Mouse (Mus musculus): ENCODE data around the gene Zfp28. TPM values are rescaled to one million over a fixed set of nuclear protein-coding genes. Genes with fewer than 3 reads are reported as not detected.

Zfp28 gene
- 11.8 and 13.4 TPM in 2 replicates for polyA plus RNA-seq (2015; fragmentation: Nextera tagmentation; extraction: Ambion mirVana)

- peaks cover 8% of the 10 kb centered on the region; the same call in 1 of the 2 replicates for H3K36me3 ChIP-seq (ENCODE audit: control insufficient read depth, insufficient read depth, low read length)
- ATAC-seq: peak; percentile 94
- no peaks in the 10 kb centered on the region for H3K9me3 ChIP-seq (ENCODE audit: control insufficient read depth, low read length)
- H3K4me1 ChIP-seq (ENCODE audit: control insufficient read depth, insufficient read depth, low read depth, low read length): peaks cover 6% of the 10 kb centered on the region
- under 1% methylated on average over 23 of the region's 28 CpGs for WGBS
- H3K27me3 ChIP-seq (replicated peaks; ENCODE audit: control insufficient read depth, insufficient read depth, low read length): no peaks in the 10 kb centered on the region
- H3K9ac ChIP-seq (ENCODE audit: low read depth, low read length): peak within 1 kb of the TSS; percentile 76
- H3K4me3 ChIP-seq (ENCODE audit: low read length): peak within 1 kb of the TSS; percentile 63
- peak within 1 kb of the TSS; percentile 78 for H3K4me2 ChIP-seq (ENCODE audit: low read length)
- peak within 1 kb of the TSS; percentile 45; the same call in 1 of the 2 replicates for H3K27ac ChIP-seq (ENCODE audit: low read depth, low read length)
Measured at GRCm38 (mm10) chr7:6383044-6383455, at the start of gene Zfp28. Gene Zfp28 (plus strand): TSS chr7:6383295.

GRCm38 (mm10) chr7:6339865-6340264 is 43.2 kb upstream of the Zfp28 start:
- ATAC-seq: no peak
- Histone ChIP-seq H3K27me3 (replicated peaks; ENCODE audit: control insufficient read depth, insufficient read depth, low read length) (no peaks in the 10 kb centered on the region), H3K4me2 (ENCODE audit: low read length) (no peak overlapping the region), H3K36me3 (ENCODE audit: control insufficient read depth, insufficient read depth, low read length) (no peaks in the 10 kb centered on the region), H3K27ac (ENCODE audit: low read depth, low read length) (no peak overlapping the region), H3K4me3 (ENCODE audit: low read length) (no peak overlapping the region), H3K4me1 (ENCODE audit: control insufficient read depth, insufficient read depth, low read depth, low read length) (no peaks in the 10 kb centered on the region), H3K9ac (ENCODE audit: low read depth, low read length) (no peak overlapping the region), H3K9me3 (ENCODE audit: control insufficient read depth, low read length) (no peaks in the 10 kb centered on the region)
- 82% methylated on average over 5 of the region's 5 CpGs for WGBS

- Histone ChIP-seq H3K4me2 (ENCODE audit: low read length) (peak within 1 kb of the TSS; percentile 59), H3K27me3 (replicated peaks; ENCODE audit: control insufficient read depth, insufficient read depth, low read length) (no peaks in the 10 kb centered on the region), H3K9ac (ENCODE audit: low read depth, low read length) (peak within 1 kb of the TSS; percentile 63), H3K9me3 (ENCODE audit: control insufficient read depth, low read length) (no peaks in the 10 kb centered on the region), H3K4me1 (ENCODE audit: control insufficient read depth, insufficient read depth, low read depth, low read length) (no peaks in the 10 kb centered on the region), H3K4me3 (ENCODE audit: low read length) (peak within 1 kb of the TSS; percentile 49), H3K27ac (ENCODE audit: low read depth, low read length) (peak within 1 kb of the TSS; percentile 75), H3K36me3 (ENCODE audit: control insufficient read depth, insufficient read depth, low read length) (no peaks in the 10 kb centered on the region)
- peak; percentile 96 for ATAC-seq
- under 1% methylated on average over 26 of the region's 26 CpGs for WGBS
Measured at GRCm38 (mm10) chr7:6343501-6344071, 39.5 kb upstream of the Zfp28 start, which contains the start of gene Gm3854. Gene Gm3854 (plus strand): TSS chr7:6343759.

GRCm38 (mm10) chr7:6344124-6344523 is 39.0 kb upstream of the Zfp28 start:
- peak overlapping the region; percentile 59 for H3K4me2 ChIP-seq (ENCODE audit: low read length)
- H3K4me3 ChIP-seq (ENCODE audit: low read length): peak overlapping the region; percentile 49
- H3K4me1 ChIP-seq (ENCODE audit: control insufficient read depth, insufficient read depth, low read depth, low read length): no peaks in the 10 kb centered on the region
- peak; percentile 57 for ATAC-seq
- no peaks in the 10 kb centered on the region for H3K36me3 ChIP-seq (ENCODE audit: control insufficient read depth, insufficient read depth, low read length)
- peak overlapping the region; percentile 75; the same call in 1 of the 2 replicates for H3K27ac ChIP-seq (ENCODE audit: low read depth, low read length)
- H3K9ac ChIP-seq (ENCODE audit: low read depth, low read length): peak overlapping the region; percentile 33
- no peaks in the 10 kb centered on the region for H3K27me3 ChIP-seq (replicated peaks; ENCODE audit: control insufficient read depth, insufficient read depth, low read length)
- 33% methylated on average over 10 of the region's 10 CpGs for WGBS
- no peaks in the 10 kb centered on the region for H3K9me3 ChIP-seq (ENCODE audit: control insufficient read depth, low read length)

GRCm38 (mm10) chr7:6358121-6358520 is 25.0 kb upstream of the Zfp28 start:
- H3K4me3 ChIP-seq (ENCODE audit: low read length): no peak overlapping the region
- no peak for ATAC-seq
- H3K36me3 ChIP-seq (ENCODE audit: control insufficient read depth, insufficient read depth, low read length): peaks cover 9% of the 10 kb centered on the region
- H3K27me3 ChIP-seq (replicated peaks; ENCODE audit: control insufficient read depth, insufficient read depth, low read length): no peaks in the 10 kb centered on the region
- no peaks in the 10 kb centered on the region for H3K4me1 ChIP-seq (ENCODE audit: control insufficient read depth, insufficient read depth, low read depth, low read length)
- WGBS: 66% methylated on average over 2 of the region's 2 CpGs
- H3K4me2 ChIP-seq (ENCODE audit: low read length): no peak overlapping the region
- no peak overlapping the region for H3K9ac ChIP-seq (ENCODE audit: low read depth, low read length)
- no peak overlapping the region for H3K27ac ChIP-seq (ENCODE audit: low read depth, low read length)
- no peaks in the 10 kb centered on the region for H3K9me3 ChIP-seq (ENCODE audit: control insufficient read depth, low read length)

- H3K9ac ChIP-seq (ENCODE audit: low read depth, low read length): no peak overlapping the region
- H3K27me3 ChIP-seq (replicated peaks; ENCODE audit: control insufficient read depth, insufficient read depth, low read length): no peaks in the 10 kb centered on the region
- WGBS: 56% methylated on average over 10 of the region's 10 CpGs
- H3K4me1 ChIP-seq (ENCODE audit: control insufficient read depth, insufficient read depth, low read depth, low read length): peaks cover 5% of the 10 kb centered on the region
- peaks cover 4% of the 10 kb centered on the region for H3K36me3 ChIP-seq (ENCODE audit: control insufficient read depth, insufficient read depth, low read length)
- no peak overlapping the region for H3K4me3 ChIP-seq (ENCODE audit: low read length)
- no peak overlapping the region for H3K27ac ChIP-seq (ENCODE audit: low read depth, low read length)
- H3K9me3 ChIP-seq (ENCODE audit: control insufficient read depth, low read length): no peaks in the 10 kb centered on the region
- H3K4me2 ChIP-seq (ENCODE audit: low read length): no peak overlapping the region
- no peak for ATAC-seq
Measured at GRCm38 (mm10) chr7:6358937-6359590, 24.0 kb upstream of the Zfp28 start.

- no peaks in the 10 kb centered on the region for H3K36me3 ChIP-seq (ENCODE audit: control insufficient read depth, insufficient read depth, low read length)
- H3K9ac ChIP-seq (ENCODE audit: low read depth, low read length): no peak overlapping the region
- ATAC-seq: no peak
- WGBS: 15% methylated on average over 9 of the region's 9 CpGs
- H3K9me3 ChIP-seq (ENCODE audit: control insufficient read depth, low read length): no peaks in the 10 kb centered on the region
- H3K27ac ChIP-seq (ENCODE audit: low read depth, low read length): no peak overlapping the region
- H3K4me3 ChIP-seq (ENCODE audit: low read length): no peak overlapping the region
- no peaks in the 10 kb centered on the region for H3K27me3 ChIP-seq (replicated peaks; ENCODE audit: control insufficient read depth, insufficient read depth, low read length)
- H3K4me2 ChIP-seq (ENCODE audit: low read length): no peak overlapping the region
- peaks cover 6% of the 10 kb centered on the region for H3K4me1 ChIP-seq (ENCODE audit: control insufficient read depth, insufficient read depth, low read depth, low read length)
Measured at GRCm38 (mm10) chr7:6360477-6361060, 22.5 kb upstream of the Zfp28 start.

GRCm38 (mm10) chr7:6361756-6362155 is 21.3 kb upstream of the Zfp28 start:
- 19% methylated on average over 7 of the region's 7 CpGs for WGBS
- H3K36me3 ChIP-seq (ENCODE audit: control insufficient read depth, insufficient read depth, low read length): no peaks in the 10 kb centered on the region
- peak overlapping the region; percentile 47 for H3K4me3 ChIP-seq (ENCODE audit: low read length)
- H3K9ac ChIP-seq (ENCODE audit: low read depth, low read length): peak overlapping the region; percentile 72
- no peaks in the 10 kb centered on the region for H3K9me3 ChIP-seq (ENCODE audit: control insufficient read depth, low read length)
- H3K27me3 ChIP-seq (replicated peaks; ENCODE audit: control insufficient read depth, insufficient read depth, low read length): no peaks in the 10 kb centered on the region
- peak overlapping the region; percentile 93 for H3K27ac ChIP-seq (ENCODE audit: low read depth, low read length)
- peak overlapping the region; percentile 81 for H3K4me2 ChIP-seq (ENCODE audit: low read length)
- ATAC-seq: no peak
- H3K4me1 ChIP-seq (ENCODE audit: control insufficient read depth, insufficient read depth, low read depth, low read length): peaks cover 6% of the 10 kb centered on the region

Data from hindbrain, embryonic 16.5 days (tissue).